Mouse (Mus musculus) limb, embryonic 12.5 days (tissue): ENCODE results near the gene Fbxw9. TPM values are rescaled to one million over a fixed set of nuclear protein-coding genes. Genes with fewer than 3 reads are reported as not detected.
A peak's percentile ranks its signal among the peaks of the same experiment; 100 is the strongest.
"Not testable (repeated sequence)": the region's sequence is repeated elsewhere in the genome, so short reads cannot be mapped to it uniquely, and the experiment has no call there.

Experiments used
- ATAC-seq: fragments of 200-750 bp; cut with Nextera tagmentation; 2 replicates; pipeline ENCODE4 v1.8.0; 2017; ENCODE audit warnings: low read depth, moderate TSS enrichment; ENCODE audit not compliant: insufficient number of reproducible peaks, insufficient read depth, low FRiP score, low TSS enrichment
- H3K27ac ChIP-seq: fragments of 300-500 bp; sonication (generic); 2 replicates; pipeline ENCODE4 v1.5.1; 2016; ENCODE audit warnings: mild to moderate bottlenecking, moderate library complexity
- H3K27me3 ChIP-seq: fragments of 300-500 bp; sonication (generic); 2 replicates; pipeline ENCODE4 v1.6.1; 2016; ENCODE audit warnings: mild to moderate bottlenecking, moderate library complexity
- H3K36me3 ChIP-seq: fragments of 300-500 bp; sonication (generic); 2 replicates; pipeline ENCODE4 v1.6.1; 2016; ENCODE audit warnings: mild to moderate bottlenecking, moderate library complexity
- H3K4me1 ChIP-seq: fragments of 300-500 bp; sonication (generic); replicated peaks from 2 replicates; pipeline ENCODE4 v1.6.1; 2016
- H3K4me2 ChIP-seq: fragments of 300-500 bp; sonication (generic); 2 replicates; pipeline ENCODE4 v1.6.1; 2016; ENCODE audit warnings: mild to moderate bottlenecking, moderate library complexity
- H3K4me3 ChIP-seq: fragments of 300-500 bp; sonication (generic); replicated peaks from 2 replicates; pipeline ENCODE4 v1.5.1; 2016; ENCODE audit warnings: mild to moderate bottlenecking
- H3K9ac ChIP-seq: fragments of 300-500 bp; sonication (generic); replicated peaks from 2 replicates; pipeline ENCODE4 v1.6.1; 2016; ENCODE audit warnings: mild to moderate bottlenecking, moderate library complexity
- H3K9me3 ChIP-seq: fragments of 300-500 bp; sonication (generic); 2 replicates; pipeline ENCODE4 v1.6.1; 2016; ENCODE audit warnings: mild to moderate bottlenecking, moderate library complexity
- WGBS: fragments of 180-500 bp; shearing (Covaris S2); methylation state at CpG from one replicate; pipeline ENCODE4 v1.1.7; 2016; 5-methylcytosine and 5-hydroxymethylcytosine counted together
- polyA plus RNA-seq: library from polyadenylated mRNA; unstranded; fragments of >200 nt; fragmentation: Nextera tagmentation; extraction: Ambion mirVana; gene quantifications from 2 replicates; pipeline ENCODE4 v1.2.1, GENCODE M21; 2016

The Fbxw9 gene
- polyA plus RNA-seq, 1 experiment from 2014 or later: 27.4 TPM

DNA sequence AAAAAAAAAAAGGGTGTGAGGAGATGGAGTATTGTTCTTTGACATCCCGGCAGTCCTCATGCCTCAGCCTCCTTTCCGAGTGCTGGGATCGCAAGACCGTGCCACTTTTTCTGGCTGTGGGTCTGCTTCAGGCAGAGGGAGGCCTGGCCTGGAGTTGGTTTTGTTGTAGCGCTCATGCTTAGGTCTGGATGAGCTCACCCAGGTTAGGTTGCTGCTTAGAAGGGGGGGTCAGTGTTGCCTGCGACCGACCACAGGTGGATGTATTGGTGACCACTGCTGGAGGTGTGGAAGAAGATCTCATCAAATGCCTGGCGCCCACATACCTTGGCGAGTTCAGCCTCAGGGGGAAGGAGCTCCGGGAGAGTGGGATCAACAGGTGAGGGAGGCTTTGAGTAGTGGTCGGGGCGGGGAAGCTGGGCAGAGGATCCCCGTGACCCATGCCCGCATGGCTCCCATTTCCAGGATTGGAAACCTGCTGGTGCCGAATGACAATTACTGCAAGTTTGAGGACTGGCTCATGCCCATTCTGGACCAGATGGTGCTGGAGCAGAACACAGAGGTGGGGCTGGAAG lies 13.3 kb downstream of the Fbxw9 start:
- Histone ChIP-seq H3K4me2 (peak overlapping the region; percentile 66), H3K4me3 (no peak overlapping the region), H3K27ac (no peak overlapping the region), H3K36me3 (peaks cover 46% of the 10 kb centered on the region), H3K9ac (no peak overlapping the region), H3K9me3 (no peaks in the 10 kb centered on the region), H3K27me3 (no peaks in the 10 kb centered on the region), H3K4me1 (peaks cover 14% of the 10 kb centered on the region; the same call in 1 of the 2 replicates)
- WGBS: 90% methylated on average over 15 of the region's 15 CpGs
- no peak for ATAC-seq

DNA sequence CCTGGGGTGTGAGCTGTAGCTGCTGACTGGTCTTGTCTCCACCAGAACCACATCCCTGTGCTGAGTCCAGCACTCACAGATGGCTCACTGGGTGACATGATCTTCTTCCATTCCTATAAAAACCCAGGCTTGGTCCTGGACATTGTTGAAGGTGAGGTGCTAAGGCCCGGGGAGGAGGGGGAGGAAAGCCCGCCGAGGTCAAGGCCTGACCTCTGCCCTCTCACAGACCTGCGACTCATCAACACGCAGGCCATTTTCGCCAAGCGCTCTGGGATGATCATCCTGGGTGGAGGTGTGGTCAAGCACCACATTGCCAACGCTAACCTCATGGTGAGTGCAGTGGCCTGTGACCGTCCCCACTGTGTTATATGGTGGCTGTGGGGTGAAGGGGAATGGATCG lies 14.3 kb downstream of the Fbxw9 start:
- Histone ChIP-seq H3K36me3 (peaks cover 56% of the 10 kb centered on the region), H3K9ac (no peak overlapping the region), H3K27ac (no peak overlapping the region), H3K4me2 (no peak overlapping the region), H3K9me3 (no peaks in the 10 kb centered on the region), H3K4me3 (no peak overlapping the region), H3K4me1 (peaks cover 14% of the 10 kb centered on the region; the same call in 1 of the 2 replicates), H3K27me3 (no peaks in the 10 kb centered on the region)
- WGBS: 78% methylated on average over 10 of the region's 10 CpGs
- no peak; the same call in 1 of the 2 replicates for ATAC-seq

DNA sequence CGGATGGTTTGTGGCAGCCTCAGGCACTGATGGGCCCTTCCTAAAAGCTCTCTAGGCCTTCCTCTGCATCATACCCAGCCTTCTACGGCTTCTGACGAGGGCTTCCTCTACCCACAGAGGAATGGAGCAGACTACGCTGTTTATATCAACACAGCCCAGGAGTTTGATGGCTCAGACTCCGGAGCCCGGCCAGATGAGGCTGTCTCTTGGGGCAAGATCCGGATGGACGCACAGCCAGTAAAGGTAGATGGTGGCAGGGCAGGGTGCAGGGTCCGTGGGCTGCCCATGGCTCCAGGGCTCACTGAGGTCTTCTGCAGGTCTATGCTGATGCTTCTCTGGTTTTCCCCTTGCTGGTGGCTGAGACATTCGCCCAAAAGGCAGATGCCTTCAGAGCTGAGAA lies 14.8 kb downstream of the Fbxw9 start:
- Histone ChIP-seq H3K36me3 (peaks cover 56% of the 10 kb centered on the region), H3K27ac (no peak overlapping the region), H3K4me1 (peaks cover 18% of the 10 kb centered on the region), H3K9me3 (no peaks in the 10 kb centered on the region), H3K9ac (no peak overlapping the region), H3K4me3 (no peak overlapping the region), H3K27me3 (no peaks in the 10 kb centered on the region), H3K4me2 (no peak overlapping the region)
- no peak for ATAC-seq
- 97% methylated on average over 10 of the region's 10 CpGs for WGBS

DNA sequence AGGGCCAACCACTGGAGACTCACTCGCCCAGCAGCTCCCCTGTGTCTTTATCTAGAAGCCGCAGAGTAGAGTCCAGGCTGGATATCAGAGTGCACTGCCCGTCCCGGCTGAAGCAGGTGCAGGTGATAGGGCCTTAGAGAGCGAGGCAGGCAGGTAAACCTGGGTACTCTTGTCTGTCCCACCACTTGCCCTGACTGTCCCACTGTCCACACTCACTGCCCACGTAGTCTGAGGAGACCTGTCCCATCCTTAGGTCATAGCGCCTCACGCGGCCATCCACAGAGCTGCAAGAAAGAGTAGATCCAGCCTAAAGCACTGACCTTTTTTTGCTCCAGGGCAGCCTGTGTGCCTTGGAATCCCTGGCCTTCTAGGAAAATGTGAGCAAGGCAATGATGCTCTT lies 16.1 kb downstream of the Fbxw9 start:
- ATAC-seq: no peak
- H3K9me3 ChIP-seq: no peaks in the 10 kb centered on the region
- no peaks in the 10 kb centered on the region for H3K27me3 ChIP-seq
- peaks cover 21% of the 10 kb centered on the region for H3K4me1 ChIP-seq
- H3K4me3 ChIP-seq: no peak overlapping the region
- H3K4me2 ChIP-seq: no peak overlapping the region
- 84% methylated on average over 9 of the region's 9 CpGs for WGBS
- no peak overlapping the region for H3K9ac ChIP-seq
- H3K27ac ChIP-seq: no peak overlapping the region
- peaks cover 56% of the 10 kb centered on the region for H3K36me3 ChIP-seq

DNA sequence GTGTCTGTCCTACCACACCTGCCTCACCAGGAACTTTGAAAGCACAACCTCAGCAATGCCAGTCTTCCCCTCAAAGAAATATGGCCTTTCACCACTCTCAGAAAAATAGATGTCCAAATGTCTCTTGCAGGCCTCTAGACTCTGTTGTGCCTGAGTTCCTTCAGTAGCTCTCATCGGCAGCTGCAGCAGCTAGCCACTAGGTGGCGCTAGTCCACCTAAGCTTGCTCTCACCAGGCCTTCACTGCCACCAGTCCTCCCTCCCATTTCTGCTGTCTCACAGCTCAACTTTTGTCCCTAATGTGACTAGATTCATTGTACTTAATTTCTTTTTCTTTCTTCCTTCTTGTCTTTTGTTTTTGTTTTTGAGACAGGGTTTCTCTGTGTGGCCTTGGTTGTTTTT lies 17.1 kb downstream of the Fbxw9 start:
- Histone ChIP-seq H3K27me3 (no peaks in the 10 kb centered on the region), H3K9ac (no peak overlapping the region), H3K4me1 (peaks cover 25% of the 10 kb centered on the region), H3K27ac (no peak overlapping the region), H3K36me3 (peaks cover 56% of the 10 kb centered on the region), H3K4me3 (no peak overlapping the region), H3K9me3 (no peaks in the 10 kb centered on the region), H3K4me2 (no peak overlapping the region)
- ATAC-seq: no peak
- WGBS: 0% methylated on average over 2 of the region's 2 CpGs

DNA sequence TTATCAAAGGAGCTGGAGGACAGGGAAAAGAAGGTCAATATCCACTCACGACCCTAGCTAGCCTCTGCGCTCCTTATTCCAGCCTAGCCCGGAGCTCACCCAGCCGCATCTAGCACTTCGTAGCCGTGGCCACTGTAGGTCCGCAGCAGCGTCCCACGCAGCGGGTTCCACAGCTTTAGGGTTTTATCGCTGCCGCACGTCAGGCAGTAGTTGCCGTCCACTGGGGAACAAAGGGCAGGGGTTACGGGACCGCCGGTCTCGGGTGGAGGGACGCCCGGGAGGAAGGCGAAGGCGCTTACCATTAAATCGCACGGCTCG lies 20.3 kb downstream of the Fbxw9 start:
- WGBS: under 1% methylated on average over 25 of the region's 25 CpGs
- Histone ChIP-seq H3K4me2 (peak overlapping the region; percentile 89), H3K9me3 (no peaks in the 10 kb centered on the region), H3K4me3 (peak overlapping the region; percentile 91), H3K9ac (peak overlapping the region; percentile 89), H3K4me1 (peaks cover 28% of the 10 kb centered on the region), H3K36me3 (peaks cover 38% of the 10 kb centered on the region), H3K27me3 (no peaks in the 10 kb centered on the region), H3K27ac (peak overlapping the region; percentile 56; the same call in 1 of the 2 replicates)
- no peak for ATAC-seq

DNA sequence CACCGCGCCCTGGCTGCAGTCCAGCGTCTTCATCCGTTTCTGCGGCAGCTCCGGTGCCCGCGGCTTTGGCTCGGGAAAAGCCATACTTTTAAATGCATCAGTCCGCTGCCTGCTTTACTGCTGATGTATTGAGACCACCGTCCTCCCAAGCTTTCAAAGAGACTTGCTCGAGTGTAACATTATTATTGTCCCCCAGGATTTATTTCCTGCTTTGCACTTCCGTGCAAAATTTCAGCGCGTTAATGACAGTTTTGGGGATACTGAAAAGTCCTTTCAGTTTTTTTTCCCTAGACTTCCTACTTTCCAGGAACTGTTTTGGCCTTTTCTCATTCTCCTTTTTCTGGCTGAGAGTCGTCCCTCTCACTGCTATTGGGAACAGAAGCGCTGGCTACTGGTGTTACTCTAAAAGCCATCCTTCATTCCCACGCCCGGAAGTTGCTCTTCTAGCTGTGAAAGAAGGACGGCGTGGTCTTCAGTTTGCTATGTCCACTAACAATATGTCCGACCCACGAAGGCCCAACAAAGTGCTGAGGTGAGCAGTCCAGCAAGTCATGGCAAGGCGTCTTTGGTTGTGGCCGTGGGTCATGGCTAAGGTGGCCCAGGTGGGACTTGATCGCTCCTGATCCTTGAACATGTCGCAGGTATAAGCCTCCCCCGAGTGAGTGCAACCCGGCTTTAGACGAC lies 20.8 kb downstream of the Fbxw9 start, which contains the start of gene Wdr83os:
Gene Wdr83os (plus strand): TSS at position 209 of the 684 bp plus-strand sequence.
- Histone ChIP-seq H3K9ac (peak within 1 kb of the TSS; percentile 89), H3K27me3 (no peaks in the 10 kb centered on the region), H3K27ac (peak within 1 kb of the TSS; percentile 56), H3K4me1 (peaks cover 28% of the 10 kb centered on the region), H3K36me3 (peaks cover 38% of the 10 kb centered on the region), H3K4me2 (peak within 1 kb of the TSS; percentile 89), H3K4me3 (peak within 1 kb of the TSS; percentile 91), H3K9me3 (no peaks in the 10 kb centered on the region)
- WGBS: under 1% methylated on average over 30 of the region's 30 CpGs
- ATAC-seq: no peak

DNA sequence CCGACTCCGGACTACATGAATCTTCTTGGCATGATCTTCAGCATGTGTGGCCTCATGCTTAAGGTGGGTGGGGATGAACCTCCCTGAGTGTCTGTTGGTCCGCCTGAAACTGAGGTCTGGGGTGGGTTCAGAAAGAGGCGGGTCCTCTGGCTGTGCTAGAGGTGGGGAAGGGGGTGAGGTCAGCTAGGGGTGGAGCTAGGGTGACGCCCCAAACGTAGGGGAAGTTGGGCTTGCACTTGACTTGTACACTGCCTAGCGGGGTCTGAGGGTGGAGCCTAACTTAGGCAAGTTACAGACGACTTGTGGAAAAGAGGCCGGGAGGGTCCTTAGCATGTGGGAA lies 21.3 kb downstream of the Fbxw9 start, which contains the start of gene Wdr83:
Gene Wdr83 (minus strand): TSS at position 91 of the 340 bp plus-strand sequence.
- no peaks in the 10 kb centered on the region for H3K27me3 ChIP-seq
- under 1% methylated on average over 9 of the region's 9 CpGs for WGBS
- no peaks in the 10 kb centered on the region for H3K9me3 ChIP-seq
- H3K36me3 ChIP-seq: peaks cover 34% of the 10 kb centered on the region
- H3K4me2 ChIP-seq: peak within 1 kb of the TSS; percentile 89
- peak; percentile 76 for ATAC-seq
- peak within 1 kb of the TSS; percentile 56 for H3K27ac ChIP-seq
- peak within 1 kb of the TSS; percentile 89 for H3K9ac ChIP-seq
- peaks cover 28% of the 10 kb centered on the region for H3K4me1 ChIP-seq
- peak within 1 kb of the TSS; percentile 91 for H3K4me3 ChIP-seq

DNA sequence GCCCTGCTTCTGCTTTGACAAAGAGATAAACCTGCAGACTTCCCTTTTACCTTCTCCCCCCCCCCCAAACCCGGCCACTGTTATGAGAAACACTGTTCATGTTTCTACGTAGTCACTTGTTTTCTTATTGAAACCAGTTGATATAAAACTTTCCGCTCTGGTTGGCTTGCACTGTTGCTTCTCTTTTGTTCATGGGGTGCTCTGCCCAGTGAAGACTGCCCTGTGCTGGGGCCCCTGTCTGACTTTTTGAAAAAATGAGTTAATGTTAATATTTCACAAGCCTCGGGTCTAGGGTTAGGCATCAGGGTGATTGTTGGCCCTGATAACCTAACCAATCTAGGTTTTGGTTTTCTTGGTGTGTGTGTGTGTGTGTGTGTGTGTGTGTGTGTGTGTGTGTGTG lies 22.3 kb downstream of the Fbxw9 start:
- not testable (repeated sequence) for ATAC-seq

DNA sequence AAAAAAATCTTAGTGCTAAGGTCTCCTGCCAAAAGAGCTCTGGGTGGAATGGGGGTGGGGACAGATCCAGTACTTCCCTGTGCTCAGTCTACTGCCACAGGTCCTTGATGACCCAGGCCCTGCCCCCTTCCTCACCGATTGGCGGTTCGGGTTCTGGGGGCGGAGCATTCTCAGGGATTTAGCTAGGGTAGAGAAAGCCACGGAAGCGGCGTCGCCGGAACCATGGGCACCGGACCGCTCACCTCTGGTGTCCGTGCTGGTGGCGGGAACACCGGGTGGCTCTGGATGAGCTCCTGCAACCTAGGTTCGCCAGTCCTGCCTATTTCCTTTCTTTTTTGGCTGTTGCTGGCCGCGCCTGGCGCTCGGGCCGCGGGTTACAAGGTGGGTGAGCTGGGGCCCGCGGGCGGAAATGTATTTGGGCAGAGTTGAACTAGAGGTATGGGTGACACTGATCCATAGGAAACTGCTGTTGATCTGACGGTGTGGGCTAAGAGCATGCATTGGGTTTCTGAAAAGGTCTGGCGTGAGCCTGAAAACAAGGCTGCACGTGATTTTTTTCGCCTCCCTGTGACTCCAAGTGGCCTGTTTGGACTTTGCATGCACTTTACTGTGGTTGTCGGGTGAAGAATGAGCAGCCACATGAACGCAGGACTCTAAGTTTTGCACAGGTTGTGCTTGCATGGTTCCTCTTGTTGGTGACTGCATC lies 23.4 kb downstream of the Fbxw9 start, which contains the start of gene Man2b1:
Gene Man2b1 (plus strand): TSS at position 163 of the 706 bp plus-strand sequence.
- WGBS: 2% methylated on average over 30 of the region's 30 CpGs
- peak within 1 kb of the TSS; percentile 85 for H3K4me2 ChIP-seq
- 0 out of 2 replicates have a peak within 1 kb of the TSS, but pooled peaks have one; percentile 35 for H3K27ac ChIP-seq
- ATAC-seq: peak; percentile 57; the same call in 1 of the 2 replicates
- no peaks in the 10 kb centered on the region for H3K9me3 ChIP-seq
- peaks cover 37% of the 10 kb centered on the region for H3K36me3 ChIP-seq
- H3K27me3 ChIP-seq: no peaks in the 10 kb centered on the region
- H3K9ac ChIP-seq: peak within 1 kb of the TSS; percentile 70
- H3K4me3 ChIP-seq: peak within 1 kb of the TSS; percentile 66
- H3K4me1 ChIP-seq: peaks cover 28% of the 10 kb centered on the region

More for the DNA sequence above, 22.3 kb downstream of the Fbxw9 start:
- H3K27ac ChIP-seq, H3K27me3 ChIP-seq, H3K9me3 ChIP-seq, H3K4me3 ChIP-seq, H3K4me2 ChIP-seq, H3K9ac ChIP-seq: not testable (repeated sequence)
- peaks cover 28% of the 10 kb centered on the region for H3K4me1 ChIP-seq
- peaks cover 34% of the 10 kb centered on the region for H3K36me3 ChIP-seq
- 95% methylated on average over 4 of the region's 4 CpGs for WGBS

DNA sequence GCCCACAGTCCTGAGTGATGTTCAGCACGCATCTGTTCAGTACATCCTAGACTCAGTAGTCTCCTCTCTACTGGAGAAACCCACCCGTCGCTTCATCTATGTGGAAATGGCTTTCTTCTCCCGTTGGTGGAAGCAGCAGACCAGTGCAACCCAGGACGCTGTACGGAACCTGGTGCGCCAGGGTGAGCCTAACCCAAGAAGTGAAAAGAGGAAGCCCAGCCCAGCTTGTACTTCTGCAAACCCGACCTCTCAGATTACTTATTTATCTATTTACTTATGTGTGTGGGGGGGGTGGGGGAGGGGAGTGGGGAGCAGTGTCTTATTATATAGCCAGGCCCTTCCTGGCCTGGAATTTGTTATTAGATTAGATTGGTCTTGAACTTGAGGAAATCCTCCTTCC lies 24.8 kb downstream of the Fbxw9 start:
- ATAC-seq: no peak
- no peak overlapping the region for H3K4me3 ChIP-seq
- 89% methylated on average over 8 of the region's 8 CpGs for WGBS

More for the DNA sequence above, 24.8 kb downstream of the Fbxw9 start:
- Histone ChIP-seq H3K36me3 (peaks cover 35% of the 10 kb centered on the region), H3K27me3 (no peaks in the 10 kb centered on the region), H3K27ac (no peak overlapping the region), H3K4me1 (peaks cover 24% of the 10 kb centered on the region), H3K9me3 (no peaks in the 10 kb centered on the region), H3K4me2 (no peak overlapping the region), H3K9ac (no peak overlapping the region)
